Mouse (Mus musculus) liver, adult 2 months (tissue): ENCODE measurements around the gene Glra3. TPM values are rescaled to one million over a fixed set of nuclear protein-coding genes. Genes with fewer than 3 reads are reported as not detected.

Experiments used
- DNase-seq: peaks from one replicate; pipeline ENCODE4 v3.0.0-alpha.2; 2011; ENCODE audit warnings: low read depth, low spot score; ENCODE audit errors: extremely low read depth
- H3K27ac ChIP-seq: fragments of 200-500 bp; replicated peaks from 2 replicates; pipeline ENCODE4 v1.5.1; 2012; ENCODE audit warnings: low read depth, mild to moderate bottlenecking, control low read depth, inconsistent platforms, low read length; ENCODE audit not compliant: insufficient read depth
- H3K27me3 ChIP-seq: fragments of 200-500 bp; 2 replicates; pipeline ENCODE4 v1.6.1; 2012; ENCODE audit warnings: mild to moderate bottlenecking, moderate library complexity, low read length, inconsistent platforms; ENCODE audit not compliant: control insufficient read depth, insufficient read depth
- H3K36me3 ChIP-seq: fragments of 200-500 bp; 2 replicates; pipeline ENCODE4 v1.6.1; 2012; ENCODE audit warnings: low read length, inconsistent platforms; ENCODE audit not compliant: control insufficient read depth, insufficient read depth
- H3K4me1 ChIP-seq: fragments of 200-500 bp; 2 replicates; pipeline ENCODE4 v1.6.1; 2011; ENCODE audit warnings: low read length; ENCODE audit not compliant: control insufficient read depth, insufficient read depth
- H3K4me3 ChIP-seq: fragments of 200-500 bp; 2 replicates; pipeline ENCODE4 v1.5.1; 2011; ENCODE audit warnings: low read depth, mild to moderate bottlenecking, control low read depth, low read length, moderate library complexity; ENCODE audit not compliant: insufficient read depth
- H3K79me2 ChIP-seq: fragments of 200-500 bp; 2 replicates; pipeline ENCODE4 v1.6.1; 2012; ENCODE audit warnings: inconsistent platforms, mild to moderate bottlenecking, low read length, moderate library complexity; ENCODE audit not compliant: control insufficient read depth, insufficient read depth
- H3K9ac ChIP-seq: fragments of 200-500 bp; 2 replicates; pipeline ENCODE4 v1.6.1; 2012; ENCODE audit warnings: low read depth, mild to moderate bottlenecking, control low read depth, inconsistent platforms, low read length
- CTCF ChIP-seq: fragments of 200-500 bp; IDR thresholded peaks from 2 replicates; pipeline ENCODE4 v1.5.1; 2011; ENCODE audit warnings: low read depth, low read length, control low read depth
- POLR2A ChIP-seq: fragments of 200-500 bp; IDR thresholded peaks from 2 replicates; pipeline ENCODE4 v1.6.1; 2011; ENCODE audit warnings: low read length, control low read depth; ENCODE audit not compliant: insufficient read depth; ENCODE audit errors: extremely low read depth
- WGBS: fragments of 180-500 bp; shearing (Covaris S2); methylation state at CpG from one replicate; pipeline ENCODE4 v1.1.7; 2018; 5-methylcytosine and 5-hydroxymethylcytosine counted together
- polyA plus RNA-seq: library from polyadenylated mRNA; depleted of rRNA; stranded (reverse); fragments of >200 nt; gene quantifications from 2 replicates; pipeline ENCODE4 v1.2.3, GENCODE M21; 2012
- total RNA-seq: library from RNA; depleted of rRNA; stranded (reverse); fragments of >200 nt; gene quantifications from 2 replicates; pipeline ENCODE4 v1.2.3, GENCODE M21; 2014

Glra3 gene
- total and polyA plus RNA-seq, 2 experiments = not detected

DNA sequence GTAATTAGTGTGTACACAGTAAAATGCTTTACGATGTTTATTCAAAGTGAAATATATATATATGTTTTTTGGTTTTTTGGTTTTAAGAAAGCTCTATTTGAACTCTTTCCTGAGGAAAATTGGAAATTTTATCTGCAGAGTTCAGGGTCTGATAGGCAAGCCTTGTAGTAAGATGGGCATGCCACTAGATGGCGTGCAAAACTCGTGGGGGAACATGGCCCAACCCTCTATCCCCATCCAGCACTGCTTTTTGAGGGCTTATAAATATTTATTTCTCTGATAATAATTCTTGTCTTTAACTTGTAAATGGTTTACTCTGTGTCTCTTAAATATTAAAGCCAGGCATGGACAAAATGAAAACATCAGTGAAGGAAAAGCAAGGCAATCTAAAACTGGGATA lies 122.8 kb downstream of the Glra3 start:
- DNase-seq = peak; percentile 31
- H3K9ac ChIP-seq = no peak overlapping the region
- no peaks in the 10 kb centered on the region for H3K27me3 ChIP-seq
- H3K36me3 ChIP-seq = no peaks in the 10 kb centered on the region
- H3K4me1 ChIP-seq = no peaks in the 10 kb centered on the region
- H3K79me2 ChIP-seq = no peaks in the 10 kb centered on the region
- H3K4me3 ChIP-seq = no peak overlapping the region
- H3K27ac ChIP-seq = no peak overlapping the region
- TF ChIP-seq CTCF (peak; percentile 82), POLR2A (no peak)
- WGBS = 18% methylated on average over 3 of the region's 3 CpGs

- Histone ChIP-seq H3K4me1 (no peaks in the 10 kb centered on the region; the same call in 1 of the 2 replicates), H3K4me3 (no peak overlapping the region), H3K79me2 (no peaks in the 10 kb centered on the region), H3K9ac (no peak overlapping the region), H3K27ac (no peak overlapping the region), H3K36me3 (no peaks in the 10 kb centered on the region), H3K27me3 (no peaks in the 10 kb centered on the region)
- TF ChIP-seq CTCF (no peak), POLR2A (no peak)
- WGBS = 49% methylated on average over 2 of the region's 2 CpGs
- peak; percentile 58 for DNase-seq
Measured at GRCm38 (mm10) chr8:56070486-56071254, 130.4 kb downstream of the Glra3 start.

DNA sequence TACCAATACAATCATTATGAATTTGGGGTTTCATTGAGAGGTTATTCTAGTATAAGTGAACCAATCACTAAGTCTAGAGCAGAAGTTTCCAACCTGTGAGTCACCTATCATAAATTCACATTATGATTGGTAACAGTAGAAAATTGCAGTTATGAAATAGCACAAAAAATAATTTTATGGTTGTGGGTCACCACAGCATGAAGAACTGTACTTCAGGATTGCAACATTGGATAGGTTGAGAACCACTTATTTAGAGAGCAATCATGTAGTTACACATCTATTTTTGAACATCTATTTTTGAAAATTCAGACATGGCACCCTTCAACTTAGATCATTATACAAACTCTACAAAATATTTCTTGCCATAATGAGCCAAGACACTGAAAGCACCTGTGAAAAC lies 143.4 kb downstream of the Glra3 start:
- Histone ChIP-seq H3K9ac (no peak overlapping the region), H3K4me3 (no peak overlapping the region), H3K27ac (no peak overlapping the region), H3K4me1 (no peaks in the 10 kb centered on the region), H3K36me3 (no peaks in the 10 kb centered on the region), H3K79me2 (no peaks in the 10 kb centered on the region), H3K27me3 (no peaks in the 10 kb centered on the region)
- no peak for TF ChIP-seq POLR2A
- no peak for TF ChIP-seq CTCF
- no peak for DNase-seq

GRCm38 (mm10) chr8:56094385-56094784 lies 154.1 kb downstream of the Glra3 start:
- DNase-seq = peak; percentile 34
- H3K9ac ChIP-seq = no peak overlapping the region
- no peaks in the 10 kb centered on the region for H3K36me3 ChIP-seq
- H3K27ac ChIP-seq = no peak overlapping the region
- TF ChIP-seq CTCF (no peak), POLR2A (no peak)
- no peaks in the 10 kb centered on the region for H3K27me3 ChIP-seq
- H3K79me2 ChIP-seq = no peaks in the 10 kb centered on the region
- H3K4me3 ChIP-seq = no peak overlapping the region
- no peaks in the 10 kb centered on the region for H3K4me1 ChIP-seq

GRCm38 (mm10) chr8:56110296-56110695 lies 170.0 kb downstream of the Glra3 start:
- 71% methylated on average over 6 of the region's 6 CpGs for WGBS
- DNase-seq = peak; percentile 61

DNA sequence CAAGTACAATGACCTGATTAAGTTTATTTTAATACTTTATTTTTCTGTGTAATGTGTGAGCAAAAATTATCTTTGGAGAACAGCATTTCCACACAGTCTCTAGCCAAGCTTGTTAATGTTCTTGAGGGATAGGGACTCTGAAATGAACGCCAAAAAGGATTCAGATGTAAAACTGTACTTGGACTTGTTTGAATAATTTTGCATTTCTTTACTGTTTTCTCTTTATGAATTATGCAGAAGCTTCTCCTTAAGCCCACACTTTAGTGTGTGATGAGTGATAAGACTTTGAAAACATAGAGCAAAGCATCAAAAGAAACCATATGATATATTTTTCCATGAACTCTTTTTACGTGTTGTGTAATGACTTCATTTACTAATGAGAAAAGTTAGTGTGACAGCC lies 189.1 kb downstream of the Glra3 start:
- Histone ChIP-seq H3K79me2 (no peaks in the 10 kb centered on the region), H3K27me3 (no peaks in the 10 kb centered on the region), H3K9ac (no peak overlapping the region), H3K4me1 (no peaks in the 10 kb centered on the region), H3K36me3 (no peaks in the 10 kb centered on the region), H3K4me3 (no peak overlapping the region), H3K27ac (no peak overlapping the region)
- TF ChIP-seq CTCF = no peak
- no peak for TF ChIP-seq POLR2A
- WGBS = 84% methylated on average over 2 of the region's 2 CpGs
- DNase-seq = no peak

More at GRCm38 (mm10) chr8:56110296-56110695, 170.0 kb downstream of the Glra3 start:
- no peak for TF ChIP-seq CTCF
- TF ChIP-seq POLR2A = no peak
- Histone ChIP-seq H3K4me3 (no peak overlapping the region), H3K27ac (no peak overlapping the region), H3K27me3 (no peaks in the 10 kb centered on the region), H3K36me3 (no peaks in the 10 kb centered on the region), H3K79me2 (no peaks in the 10 kb centered on the region), H3K4me1 (no peaks in the 10 kb centered on the region), H3K9ac (no peak overlapping the region)
